In genomic region chr6:72352636-72353405, GRCm38 (mm10) we compare ENCODE assay signal across 12 mouse cellular contexts. TPM values are rescaled to one million over a fixed set of nuclear protein-coding genes. Genes with fewer than 3 reads are reported as not detected.
DNase-seq lines count a peak whose midpoint lies in the region; ATAC-seq and TF ChIP-seq lines count a peak whose summit lies in the region.
"Had no signal": no experiment of that assay in that cellular context is flagged by ENCODE, and none has a peak within 500 bp of the region (broad histone marks: within the 10 kb centered on the region; RNA-seq: fewer than 3 reads in every experiment).

No protein-coding gene starts in this region.

- no peak for TF ChIP-seq CTCF in CH12.LX (conservative IDR thresholded peaks at IDR 0.05 in 1 of 2, IDR thresholded peaks at IDR 0.05 in 1 of 2; ENCODE audit: low read depth in 2 of 2, low read length in 2 of 2)
- TF ChIP-seq CTCF in left cerebral cortex, adult 2 months (IDR thresholded peaks at IDR 0.05): no peak

- H3K79me2 ChIP-seq in CH12.LX (replicated peaks; ENCODE audit: control insufficient read depth, extremely low read depth, insufficient read depth, poor library complexity, severe bottlenecking): peaks cover 15% of the 10 kb centered on the region

- H3K36me3 ChIP-seq in hindbrain, embryonic 12.5 days: peaks cover 27% of the 10 kb centered on the region
- H3K36me3 ChIP-seq in hindbrain, embryonic 10.5 days: peaks cover 45% of the 10 kb centered on the region
- H3K36me3 ChIP-seq in CH12.LX (replicated peaks in 1 of 2; ENCODE audit: control insufficient read depth in 1 of 2, insufficient read depth in 1 of 2, low read length in 1 of 2): peaks cover 40 to 86% of the 10 kb centered on the region in 2 experiments
- H3K36me3 ChIP-seq in embryonic facial prominence, embryonic 12.5 days: peaks cover 21% of the 10 kb centered on the region

- no peaks in the 10 kb centered on the region for H3K9me3 ChIP-seq in hindbrain, embryonic 12.5 days (replicated peaks)
- H3K9me3 ChIP-seq in hindbrain, embryonic 10.5 days: no peaks in the 10 kb centered on the region
- peaks cover 7% of the 10 kb centered on the region for H3K9me3 ChIP-seq in CH12.LX (replicated peaks; ENCODE audit: low read length)
- no peaks in the 10 kb centered on the region for H3K9me3 ChIP-seq in embryonic facial prominence, embryonic 12.5 days
- H3K9me3 ChIP-seq: forebrain, embryonic 12.5 days; intestine, embryonic 15.5 days; midbrain, embryonic 13.5 days had no signal

- H3K4me3 ChIP-seq in hindbrain, embryonic 12.5 days: no peak overlapping the region
- no peak overlapping the region for H3K4me3 ChIP-seq in hindbrain, embryonic 10.5 days
- H3K4me3 ChIP-seq in CH12.LX (replicated peaks in 1 of 3; ENCODE audit: low read depth in 2 of 3, low read length in 2 of 3, poor library complexity in 1 of 3): no peak overlapping the region
- H3K4me3 ChIP-seq in embryonic facial prominence, embryonic 12.5 days: no peak overlapping the region
- H3K4me3 ChIP-seq in left cerebral cortex, adult 2 months: no peak overlapping the region
- H3K4me3 ChIP-seq: forebrain, embryonic 12.5 days; intestine, embryonic 15.5 days; midbrain, embryonic 13.5 days had no signal

- ATAC-seq in hindbrain, embryonic 12.5 days (ENCODE audit: low FRiP score): no peak
- no peak for ATAC-seq in embryonic facial prominence, embryonic 12.5 days (ENCODE audit: insufficient number of reproducible peaks, insufficient read depth, low FRiP score, low TSS enrichment)
- ATAC-seq: intestine, embryonic 15.5 days; midbrain, embryonic 13.5 days had no signal

- in situ Hi-C loops in CH12.LX (cut with MboI; ENCODE audit: low pct_ligation_motif_present, low pct_unique_long_range_greater_than_20kb, low sequenced_read_pairs): no loop called here

- no peak for TF ChIP-seq RAD21 in CH12.LX (IDR thresholded peaks at IDR 0.05; ENCODE audit: low read depth, low read length)

- peak overlapping the region; percentile 12 for H3K27ac ChIP-seq in hindbrain, embryonic 12.5 days
- no peak overlapping the region for H3K27ac ChIP-seq in hindbrain, embryonic 10.5 days
- no peak overlapping the region for H3K27ac ChIP-seq in CH12.LX (ENCODE audit: insufficient read depth, low read depth)
- H3K27ac ChIP-seq in embryonic facial prominence, embryonic 12.5 days: 0 out of 2 replicates have a peak overlapping the region, but pooled peaks have one; percentile 32
- no peak overlapping the region for H3K27ac ChIP-seq in left cerebral cortex, adult 2 months
- H3K27ac ChIP-seq: forebrain, embryonic 12.5 days; intestine, embryonic 15.5 days; midbrain, embryonic 13.5 days had no signal

- intact Hi-C loops in left cerebral cortex, adult 2 months (cut with DNase I): no loop called here

- no peaks in the 10 kb centered on the region; the same call in 1 of the 2 replicates for H3K27me3 ChIP-seq in hindbrain, embryonic 12.5 days
- peaks cover 8% of the 10 kb centered on the region for H3K27me3 ChIP-seq in hindbrain, embryonic 10.5 days (ENCODE audit: insufficient read depth, poor library complexity, severe bottlenecking)
- no peaks in the 10 kb centered on the region for H3K27me3 ChIP-seq in CH12.LX (replicated peaks)
- H3K27me3 ChIP-seq in embryonic facial prominence, embryonic 12.5 days: no peaks in the 10 kb centered on the region
- H3K27me3 ChIP-seq: intestine, embryonic 15.5 days; midbrain, embryonic 13.5 days had no signal

- TF ChIP-seq POLR2A in CH12.LX (IDR thresholded peaks at IDR 0.05; ENCODE audit: low read depth, low read length): no peak

- TF ChIP-seq EP300 in CH12.LX (IDR thresholded peaks at IDR 0.05; ENCODE audit: low read length): 0 out of 2 replicates have a peak, but pooled peaks have one; percentile 23

- H3K4me2 ChIP-seq in hindbrain, embryonic 12.5 days (replicated peaks): no peak overlapping the region
- no peak overlapping the region for H3K4me2 ChIP-seq in CH12.LX (ENCODE audit: insufficient read depth, low read depth, poor library complexity, severe bottlenecking)
- H3K4me2 ChIP-seq in embryonic facial prominence, embryonic 12.5 days (replicated peaks): no peak overlapping the region
- H3K4me2 ChIP-seq: forebrain, embryonic 12.5 days; intestine, embryonic 15.5 days; midbrain, embryonic 13.5 days had no signal

- DNase-seq in hindbrain, embryonic 10.5 days (ENCODE audit: low spot score): no peak
- peak; percentile 18 for DNase-seq in CH12.LX (ENCODE audit: extremely low read depth)
- DNase-seq in lung, adult 18-20 months: peak; percentile 71 to 76
- DNase-seq in MN1 (ENCODE audit: low spot score): no peak
- DNase-seq in left cerebral cortex, adult 2 months (ENCODE audit: extremely low spot score in 1 of 2, low spot score in 2 of 2): no peak
- DNase-seq: right cerebral cortex, postnatal 4 days had no signal

- peaks cover 26% of the 10 kb centered on the region for H3K4me1 ChIP-seq in hindbrain, embryonic 12.5 days
- peaks cover 35% of the 10 kb centered on the region for H3K4me1 ChIP-seq in hindbrain, embryonic 10.5 days (replicated peaks)
- H3K4me1 ChIP-seq in CH12.LX (ENCODE audit: control insufficient read depth in 1 of 2, insufficient read depth in 2 of 2): peaks cover 12 to 54% of the 10 kb centered on the region in 2 experiments; a peak in 3 of 4 replicates
- peaks cover 44% of the 10 kb centered on the region for H3K4me1 ChIP-seq in embryonic facial prominence, embryonic 12.5 days

- no peak overlapping the region for H3K9ac ChIP-seq in hindbrain, embryonic 12.5 days
- no peak overlapping the region for H3K9ac ChIP-seq in CH12.LX (ENCODE audit: insufficient read depth, low read depth)
- no peak overlapping the region for H3K9ac ChIP-seq in embryonic facial prominence, embryonic 12.5 days
- H3K9ac ChIP-seq: forebrain, embryonic 12.5 days; intestine, embryonic 15.5 days; midbrain, embryonic 13.5 days had no signal

- 72% methylated on average over 5 of the region's 5 CpGs for WGBS in hindbrain, embryonic 12.5 days
- 78% methylated on average over 5 of the region's 5 CpGs for WGBS in hindbrain, embryonic 10.5 days
- WGBS in embryonic facial prominence, embryonic 12.5 days: 46% methylated on average over 5 of the region's 5 CpGs

- dilution Hi-C loops in CH12.LX (cut with MboI; ENCODE audit: extremely low pct_ligation_motif_present, extremely low pct_unique_long_range_greater_than_20kb, low sequenced_read_pairs): no loop called here

TF ChIP-seq in CH12.LX, 34 proteins besides CTCF, POLR2A, EP300 and RAD21 (continues in another document):
- TF ChIP-seq HCFC1 (IDR thresholded peaks at IDR 0.05; ENCODE audit: low read depth, low read length) (no peak), CHD2 (IDR thresholded peaks at IDR 0.05; ENCODE audit: low read length) (no peak), MAFK (IDR thresholded peaks at IDR 0.05; ENCODE audit: insufficient replicate concordance, low read length) (no peak), ZC3H11A (IDR thresholded peaks at IDR 0.05; ENCODE audit: low read depth, low read length) (no peak), ETS1 (conservative IDR thresholded peaks at IDR 0.05; ENCODE audit: low read depth, low read length) (no peak), RCOR1 (conservative IDR thresholded peaks at IDR 0.05; ENCODE audit: low read depth, low read length) (no peak), PAX5 (IDR thresholded peaks at IDR 0.05; ENCODE audit: low read length) (no peak)

RNA-seq across cellular contexts. Expression of gene Tmem150a, which starts 2.4 kb away (rescaled TPM):
- polyA plus RNA-seq in hindbrain, embryonic 12.5 days (2016; fragmentation: Nextera tagmentation; extraction: Ambion mirVana): 8.5 and 10.0 TPM in 2 replicates
- polyA plus RNA-seq in hindbrain, embryonic 10.5 days (2016; fragmentation: Nextera tagmentation; extraction: Ambion mirVana): 5.7 and 7.0 TPM in 2 replicates
- total RNA-seq in CH12.LX (2012; rRNA removed) (0.17 and 0.59 TPM in 2 replicates), CH12.LX (2014; rRNA removed) (0.24 TPM in 1 of 2 replicates, not detected in the other)
- 0.82 and 0.93 TPM in 2 replicates for polyA plus RNA-seq in CH12.LX (2012; ENCODE audit: insufficient read length, low read depth)
- polyA plus RNA-seq in embryonic facial prominence, embryonic 12.5 days (2016; fragmentation: Nextera tagmentation; extraction: Ambion mirVana): 8.9 and 9.7 TPM in 2 replicates
- total RNA-seq in left cerebral cortex, adult 2 months (2021): 1 to 10 TPM; 8.0 to 9.7 TPM
- total RNA-seq: common myeloid progenitor, adult 5-6 weeks had no signal

RNA-seq across cellular contexts. Expression of gene 0610030E20Rik, which starts 5.7 kb away (rescaled TPM):
- polyA plus RNA-seq in hindbrain, embryonic 12.5 days (2016; fragmentation: Nextera tagmentation; extraction: Ambion mirVana): 26.1 and 28.2 TPM in 2 replicates
- 25.5 and 27.8 TPM in 2 replicates for polyA plus RNA-seq in hindbrain, embryonic 10.5 days (2016; fragmentation: Nextera tagmentation; extraction: Ambion mirVana)
- total RNA-seq in CH12.LX (2012; rRNA removed) (9.9 and 11.7 TPM in 2 replicates), CH12.LX (2014; rRNA removed) (7.2 and 7.7 TPM in 2 replicates)
- polyA plus RNA-seq in CH12.LX (2012; ENCODE audit: insufficient read length, low read depth): 16.9 and 17.0 TPM in 2 replicates
- polyA plus RNA-seq in embryonic facial prominence, embryonic 12.5 days (2016; fragmentation: Nextera tagmentation; extraction: Ambion mirVana): 30.0 and 33.0 TPM in 2 replicates
- 10 to 100 TPM; 17.3 to 17.7 TPM for total RNA-seq in left cerebral cortex, adult 2 months (2021)

RNA-seq across cellular contexts. Expression of gene Usp39, which starts 7.8 kb away (rescaled TPM):
- 56.4 and 57.9 TPM in 2 replicates for polyA plus RNA-seq in hindbrain, embryonic 12.5 days (2016; fragmentation: Nextera tagmentation; extraction: Ambion mirVana)
- 79.7 and 80.3 TPM in 2 replicates for polyA plus RNA-seq in hindbrain, embryonic 10.5 days (2016; fragmentation: Nextera tagmentation; extraction: Ambion mirVana)
- total RNA-seq in CH12.LX (2012; rRNA removed) (74.5 and 90.9 TPM in 2 replicates), CH12.LX (2014; rRNA removed) (138 TPM in 2 replicates)
- polyA plus RNA-seq in CH12.LX (2012; ENCODE audit: insufficient read length, low read depth): 72.8 and 88.2 TPM in 2 replicates
- 64.5 and 67.4 TPM in 2 replicates for polyA plus RNA-seq in embryonic facial prominence, embryonic 12.5 days (2016; fragmentation: Nextera tagmentation; extraction: Ambion mirVana)
- 10 to 100 TPM; 31.8 to 35.5 TPM for total RNA-seq in left cerebral cortex, adult 2 months (2021)

RNA-seq across cellular contexts. Expression of gene Rnf181, which starts 13.9 kb away (rescaled TPM):
- polyA plus RNA-seq in hindbrain, embryonic 12.5 days (2016; fragmentation: Nextera tagmentation; extraction: Ambion mirVana): 95.0 and 98.3 TPM in 2 replicates
- polyA plus RNA-seq in hindbrain, embryonic 10.5 days (2016; fragmentation: Nextera tagmentation; extraction: Ambion mirVana): 110 and 114 TPM in 2 replicates
- total RNA-seq in CH12.LX (2012; rRNA removed): 51.0 and 63.2 TPM in 2 replicates
- total RNA-seq in CH12.LX (2014; rRNA removed): 64.0 and 83.2 TPM in 2 replicates
- polyA plus RNA-seq in CH12.LX (2012; ENCODE audit: insufficient read length, low read depth): 73.7 and 88.7 TPM in 2 replicates
- polyA plus RNA-seq in embryonic facial prominence, embryonic 12.5 days (2016; fragmentation: Nextera tagmentation; extraction: Ambion mirVana): 80.2 and 88.0 TPM in 2 replicates
- 10 to 100 TPM; 75.7 to 75.9 TPM for total RNA-seq in left cerebral cortex, adult 2 months (2021)

RNA-seq across cellular contexts. Expression of gene Vamp5, which starts 27.4 kb away (rescaled TPM):
- 10.0 and 11.0 TPM in 2 replicates for polyA plus RNA-seq in hindbrain, embryonic 12.5 days (2016; fragmentation: Nextera tagmentation; extraction: Ambion mirVana)
- 13.6 and 15.8 TPM in 2 replicates for polyA plus RNA-seq in hindbrain, embryonic 10.5 days (2016; fragmentation: Nextera tagmentation; extraction: Ambion mirVana)
- total RNA-seq in CH12.LX (2012; rRNA removed) (1.5 and 2.5 TPM in 2 replicates), CH12.LX (2014; rRNA removed) (0.50 and 0.59 TPM in 2 replicates)
- polyA plus RNA-seq in CH12.LX (2012; ENCODE audit: insufficient read length, low read depth): 0.90 and 2.2 TPM in 2 replicates
- polyA plus RNA-seq in embryonic facial prominence, embryonic 12.5 days (2016; fragmentation: Nextera tagmentation; extraction: Ambion mirVana): 14.5 and 19.9 TPM in 2 replicates
- 1 to 10 TPM; 6.3 to 6.8 TPM for total RNA-seq in left cerebral cortex, adult 2 months (2021)

Comparison
In these comparisons a context has a peak if more than half of its experiments do, and no peak if none do; other contexts are left out.
1. H3K27ac ChIP-seq: peak in hindbrain, embryonic 12.5 days (single experiment) and embryonic facial prominence, embryonic 12.5 days (single experiment); none in hindbrain, embryonic 10.5 days (single experiment), CH12.LX (single experiment) and left cerebral cortex, adult 2 months (single experiment).
2. DNase-seq: peak in CH12.LX (single experiment) and lung, adult 18-20 months (2 of 2); none in hindbrain, embryonic 10.5 days (single experiment), MN1 (single experiment) and left cerebral cortex, adult 2 months (0 of 2).